Mouse (Mus musculus) spleen, adult 18-20 months (tissue): ENCODE results near the gene Phf7.

ENCODE experiments used
- DNase-seq, 2 experiments: peaks; one replicate each; pipeline ENCODE4 v3.0.0; 2022; ENCODE audit warnings: mixed read lengths in 2 of 2

Gene Phf7

DNA sequence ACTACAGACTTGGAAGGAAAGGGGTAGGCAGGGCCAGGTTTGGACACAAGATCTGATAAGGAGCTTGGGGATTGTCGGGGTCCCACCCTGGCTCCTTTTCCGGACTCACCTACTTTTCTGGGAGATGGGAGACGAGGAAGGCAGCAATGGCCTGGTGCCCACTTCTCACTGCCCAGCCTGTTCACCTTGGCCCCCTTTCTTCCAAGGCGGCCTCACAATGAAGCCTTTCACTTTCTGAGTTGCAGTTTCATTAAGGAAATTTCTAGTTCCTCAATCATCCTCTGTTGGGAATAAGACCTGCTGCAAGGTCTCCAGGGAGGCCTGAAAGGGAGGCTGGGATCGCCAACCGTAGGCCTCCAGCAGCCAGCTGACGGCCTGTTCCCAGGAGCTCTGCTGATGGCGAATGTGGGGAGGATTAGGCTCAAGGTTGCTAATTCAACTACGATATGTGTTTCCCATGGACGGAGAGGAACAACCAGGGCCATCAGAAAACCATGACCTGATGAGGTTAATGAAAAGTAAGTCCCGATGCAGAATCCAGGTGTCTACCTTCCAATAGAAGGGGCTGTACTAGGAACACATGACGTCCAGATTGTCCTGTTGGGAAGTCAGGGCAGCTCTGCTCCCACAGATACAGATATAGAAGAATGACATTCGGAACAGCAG, 18.6 kb downstream of the Phf7 start:
- no peak for DNase-seq

DNA sequence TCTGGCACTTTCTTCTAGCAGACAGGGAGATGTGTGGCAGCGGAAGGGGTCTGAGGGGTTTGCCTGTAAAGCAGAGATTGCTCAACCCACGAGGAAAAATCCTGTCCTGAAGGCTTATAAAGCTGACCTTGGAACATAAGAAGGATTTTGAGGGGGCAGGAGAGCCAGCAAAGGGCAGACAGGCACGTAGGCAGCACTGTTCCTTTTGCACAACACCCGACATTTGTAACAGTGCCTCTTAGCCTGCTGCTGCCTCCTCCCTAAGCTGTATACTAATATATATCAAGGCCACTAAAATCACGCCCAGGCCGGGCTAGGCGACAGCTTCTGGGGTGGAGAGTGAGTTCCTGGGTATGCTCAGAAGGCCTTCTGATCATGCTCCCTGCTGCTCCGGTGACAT, 20.7 kb downstream of the Phf7 start:
- DNase-seq, result no peak

DNA sequence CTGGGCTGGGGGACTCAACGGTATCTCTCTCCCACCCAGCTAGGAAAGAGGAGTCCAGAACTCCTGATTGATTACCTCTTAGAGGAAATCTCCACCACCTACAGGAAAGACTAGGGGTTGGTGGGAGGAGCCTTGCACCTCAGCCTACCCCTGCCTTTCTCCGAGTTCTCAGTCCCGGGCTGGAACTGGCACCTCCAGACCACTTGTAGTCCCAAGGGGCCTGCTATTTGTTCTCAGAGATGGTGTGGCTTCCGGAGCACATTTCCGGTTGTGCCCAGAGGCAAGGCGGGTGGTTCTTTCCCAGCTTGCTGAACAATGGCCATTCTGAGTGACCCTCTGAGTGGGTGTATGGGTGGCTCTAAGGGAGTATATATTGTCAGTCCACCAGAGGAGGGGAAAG, 22.9 kb downstream of the Phf7 start:
- DNase-seq, result peak; percentile 38 to 45

GRCm38 (mm10) chr14:31226978-31227377, 24.1 kb downstream of the Phf7 start:
- peak in 1 of 2 experiments; percentile 29 for DNase-seq

- peak; percentile 40 to 50 for DNase-seq
These were observed 33.5 kb downstream of the Phf7 start, which contains the start of gene Sema3g for GRCm38 (mm10) chr14:31217666-31218065. TSS of gene Sema3g (plus strand) at chr14:31217860.

DNA sequence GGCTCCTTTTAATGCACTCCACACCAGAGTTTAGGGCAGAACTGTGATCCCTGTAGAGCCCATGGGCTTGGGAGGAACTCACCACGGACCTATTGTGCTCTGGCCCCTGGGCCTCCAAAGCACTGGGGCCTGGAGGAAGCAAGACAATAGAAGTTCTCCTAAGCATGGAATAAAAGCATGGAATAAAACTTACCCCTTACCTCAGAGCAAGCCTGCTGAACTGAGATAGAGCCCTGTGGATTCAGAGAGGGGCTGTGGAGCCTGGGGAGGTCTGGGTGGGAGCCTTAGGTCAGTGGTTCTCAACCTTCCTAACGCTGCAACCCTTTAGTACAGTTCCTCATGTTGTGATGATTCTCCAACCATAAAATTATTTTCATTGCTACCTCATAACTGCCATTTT, 34.3 kb downstream of the Phf7 start, which contains the start of gene Nisch:
Gene Nisch, minus strand, starts transcription at position 101 of the 400 bp plus-strand sequence.
- no peak for DNase-seq

DNA sequence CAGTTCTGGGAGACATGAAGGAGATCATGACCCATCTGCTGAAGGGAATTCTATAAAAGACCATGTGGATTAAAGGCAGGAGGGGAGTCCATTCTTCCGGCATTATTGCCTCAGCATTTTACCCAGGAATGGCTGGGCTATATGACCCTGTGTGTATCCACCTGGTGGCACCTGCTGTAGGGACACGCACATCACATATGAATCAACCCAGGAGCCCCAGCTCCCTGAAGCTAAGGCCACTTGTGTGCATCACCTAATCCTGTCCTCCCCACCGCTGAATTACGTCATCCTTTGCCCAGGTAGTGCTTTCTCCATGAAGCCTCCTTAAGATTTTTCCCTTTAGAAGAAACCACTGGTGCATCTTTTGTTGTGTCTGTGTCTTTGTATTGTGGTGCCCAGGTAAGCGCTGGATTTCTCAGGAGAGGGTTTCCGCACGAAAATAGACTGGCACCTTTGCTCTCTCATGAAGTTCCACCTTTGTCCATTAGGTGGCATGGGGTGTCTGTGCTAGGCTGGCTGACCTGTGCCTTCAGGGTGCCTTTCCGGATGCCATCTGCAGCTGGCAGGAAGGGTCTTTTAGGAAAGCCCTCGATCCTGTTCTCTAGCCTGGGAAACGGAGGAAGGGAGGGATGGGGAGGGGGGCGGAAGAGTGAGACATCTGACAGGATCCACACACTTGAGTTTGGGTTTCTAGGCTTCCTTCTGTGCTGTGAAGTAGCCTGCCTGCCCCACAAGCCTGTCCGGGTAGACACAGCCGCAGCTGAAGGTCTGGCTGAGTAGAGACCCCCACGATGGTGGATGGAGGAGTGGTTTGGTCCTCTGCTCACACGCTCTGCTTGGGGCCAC, 35.7 kb downstream of the Phf7 start:
- DNase-seq, result peak; percentile 43 to 68

- DNase-seq, result no peak
These were observed 36.4 kb downstream of the Phf7 start for GRCm38 (mm10) chr14:31214684-31215083.

DNA sequence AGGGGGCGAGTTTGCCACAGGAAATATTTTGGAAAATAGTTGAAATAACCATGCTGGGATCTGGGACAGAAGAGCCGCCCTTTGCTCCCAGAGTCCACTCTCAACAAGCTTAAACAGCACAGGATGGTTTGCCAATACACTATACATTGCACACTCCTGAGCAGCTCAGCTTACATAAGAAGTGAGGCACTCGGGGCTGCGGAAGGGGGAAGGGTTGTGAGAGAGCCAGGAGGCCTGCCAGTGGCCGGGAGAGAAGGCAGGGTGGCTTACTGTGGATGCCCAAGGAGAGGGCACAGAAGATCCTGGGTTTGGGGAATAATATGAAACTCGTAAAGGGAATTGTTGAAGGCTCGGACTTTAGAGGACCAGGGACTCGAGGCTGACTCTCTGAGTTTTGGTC, 37.2 kb downstream of the Phf7 start:
- no peak for DNase-seq

DNA sequence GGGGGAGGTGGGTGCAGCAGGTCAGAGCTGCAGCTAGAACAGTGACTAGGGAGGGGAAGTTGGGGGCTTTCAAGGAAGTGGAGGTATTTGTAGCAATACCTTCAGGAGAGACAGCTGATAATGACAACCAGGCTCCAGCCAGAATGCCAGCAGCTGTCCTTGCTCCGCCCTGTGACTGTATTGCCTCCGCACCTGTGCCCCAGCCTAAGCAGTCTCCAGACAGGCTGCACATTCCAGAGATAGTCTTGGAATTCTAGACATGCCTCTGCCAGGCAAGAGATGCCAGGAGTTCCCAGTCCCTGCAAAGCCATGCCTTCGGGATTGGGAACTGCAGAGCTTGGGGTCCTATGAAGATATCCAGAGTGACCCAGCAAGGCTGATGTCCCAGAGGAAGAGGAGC, 38.6 kb downstream of the Phf7 start:
- DNase-seq, result no peak

- DNase-seq, result no peak
These were observed 39.3 kb downstream of the Phf7 start for GRCm38 (mm10) chr14:31211854-31212253.

GRCm38 (mm10) chr14:31209133-31209557, 42.0 kb downstream of the Phf7 start:
- DNase-seq, result no peak

DNA sequence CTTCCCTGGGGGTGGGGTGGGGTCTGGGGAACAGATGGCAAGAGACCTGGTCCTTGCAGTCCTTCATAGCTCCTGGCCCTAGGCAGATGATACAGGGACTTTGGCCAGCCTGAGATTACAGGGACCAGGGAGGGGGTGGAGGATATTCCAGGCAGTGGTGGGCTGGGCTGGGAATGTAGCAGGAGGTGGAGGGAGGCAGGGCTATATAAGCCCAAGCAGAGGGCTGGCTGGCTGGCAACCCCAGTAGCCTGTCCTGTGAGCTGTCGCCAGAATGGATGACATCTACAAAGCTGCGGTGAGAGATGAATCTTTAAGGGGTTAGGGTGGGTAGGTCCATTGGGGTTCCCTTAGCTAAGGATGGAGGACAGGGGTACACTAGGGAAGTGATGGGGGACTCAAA, 43.0 kb downstream of the Phf7 start, which contains the start of gene Tnnc1:
Gene Tnnc1, plus strand, starts transcription at position 229 of the 400 bp plus-strand sequence.
- no peak for DNase-seq

- no peak for DNase-seq
These were observed 43.9 kb downstream of the Phf7 start for GRCm38 (mm10) chr14:31207070-31207830.

DNA sequence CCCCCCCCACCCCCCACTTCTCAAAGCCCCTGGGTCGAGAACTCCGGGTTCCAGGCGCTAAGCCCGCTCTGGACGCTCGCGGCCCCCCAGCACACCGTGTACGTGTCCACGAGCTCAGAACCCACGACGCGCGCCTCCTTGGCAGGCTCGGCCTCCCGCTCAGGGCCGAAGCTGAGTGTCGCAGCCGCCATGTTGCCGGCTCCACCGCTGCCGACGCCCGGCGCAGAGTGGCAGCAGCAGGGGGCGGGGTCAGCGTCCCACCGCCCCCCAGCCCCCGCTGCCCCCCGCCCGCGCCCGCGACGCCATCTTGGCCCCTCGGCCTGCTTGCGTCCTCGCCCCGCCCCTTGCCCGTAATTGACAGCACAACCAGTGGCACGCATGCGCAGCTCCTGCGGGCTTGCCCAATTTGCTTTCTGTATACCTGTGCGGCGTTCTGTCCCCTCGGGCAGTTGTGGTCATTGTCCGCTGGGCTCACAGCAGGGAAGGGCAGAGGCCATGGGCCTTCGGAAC, 44.6 kb downstream of the Phf7 start:
- peak; percentile 92 to 96 for DNase-seq

GRCm38 (mm10) chr14:31205562-31206467, 45.3 kb downstream of the Phf7 start:
- DNase-seq, result peak in 1 of 2 experiments; percentile 32

GRCm38 (mm10) chr14:31205244-31205561, 45.9 kb downstream of the Phf7 start:
- no peak for DNase-seq

- DNase-seq, result no peak
These were observed 46.3 kb downstream of the Phf7 start for GRCm38 (mm10) chr14:31204844-31205243.

DNA sequence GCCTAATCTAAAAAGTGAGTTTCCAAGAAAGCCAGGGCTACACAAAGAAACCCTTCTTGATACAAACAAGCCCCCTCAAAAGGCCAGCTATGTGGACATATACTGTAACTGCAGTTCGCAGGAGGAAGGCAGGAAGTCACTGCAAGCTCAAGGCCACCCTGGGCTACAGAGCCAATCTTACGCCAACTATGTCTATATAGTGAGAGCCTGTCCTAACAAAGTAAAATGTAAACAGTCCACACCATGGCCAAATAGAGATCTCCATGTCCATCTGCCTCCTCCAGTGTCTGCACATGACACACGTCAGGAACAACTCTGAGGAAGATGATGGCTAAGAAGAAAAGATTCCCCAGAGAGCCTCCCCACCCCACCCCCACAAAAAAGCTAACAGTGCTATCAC, 51.1 kb downstream of the Phf7 start:
- no peak for DNase-seq

- no peak for DNase-seq
These were observed 51.5 kb downstream of the Phf7 start for GRCm38 (mm10) chr14:31199599-31199998.

DNA sequence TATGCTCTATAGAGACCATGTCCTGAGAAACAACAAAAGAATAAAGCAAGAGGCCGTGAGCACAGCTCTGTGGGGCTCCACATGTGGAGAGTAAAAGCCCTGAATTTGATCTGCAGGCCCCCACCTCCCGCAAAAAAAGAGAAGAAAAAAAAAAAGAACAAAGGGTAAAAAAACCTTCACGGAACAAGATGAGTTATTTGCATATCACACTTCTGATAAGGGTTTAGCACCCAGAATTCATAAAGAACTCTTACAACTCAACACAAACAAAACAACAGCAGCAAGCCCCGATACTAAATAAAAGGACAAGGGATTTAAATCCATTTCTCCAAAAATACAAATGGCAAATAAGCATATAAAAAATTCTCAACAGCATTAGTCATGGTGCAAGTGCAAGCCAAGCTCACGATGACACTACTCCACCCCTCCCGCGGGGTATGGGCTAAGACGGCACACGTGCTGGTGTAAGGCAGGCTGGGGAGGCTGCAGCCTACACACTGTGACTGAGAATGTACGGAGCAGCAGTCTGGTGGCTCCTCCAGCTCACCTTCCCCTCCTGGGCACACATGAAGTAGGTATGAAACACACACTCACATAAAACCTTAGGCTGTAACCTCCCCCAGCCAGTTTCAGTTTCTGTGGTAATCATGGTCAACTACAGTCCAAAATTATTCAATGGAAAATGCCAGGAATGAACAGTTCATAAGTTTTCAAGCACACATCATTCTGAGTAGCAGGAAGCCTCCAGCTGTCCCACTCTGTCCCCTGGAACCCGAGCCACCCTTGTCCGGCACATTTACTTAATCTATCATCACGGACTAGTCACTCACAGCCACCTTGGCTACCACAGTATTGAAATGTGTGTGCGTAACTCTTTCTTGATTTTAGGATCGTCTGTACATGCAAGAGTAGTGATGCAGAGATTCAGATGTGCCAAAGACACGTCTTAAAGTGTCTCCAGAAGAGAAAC, 53.3 kb downstream of the Phf7 start:
- no peak for DNase-seq
